Mouse (Mus musculus): ENCODE measurements at regions not wholly inside any gene's neighbourhood (a gene's known extent, or its start where the extent isn't known, plus 50 kb on each side); places are given as distances from the start of the nearest gene placed in this dataset.

DNA sequence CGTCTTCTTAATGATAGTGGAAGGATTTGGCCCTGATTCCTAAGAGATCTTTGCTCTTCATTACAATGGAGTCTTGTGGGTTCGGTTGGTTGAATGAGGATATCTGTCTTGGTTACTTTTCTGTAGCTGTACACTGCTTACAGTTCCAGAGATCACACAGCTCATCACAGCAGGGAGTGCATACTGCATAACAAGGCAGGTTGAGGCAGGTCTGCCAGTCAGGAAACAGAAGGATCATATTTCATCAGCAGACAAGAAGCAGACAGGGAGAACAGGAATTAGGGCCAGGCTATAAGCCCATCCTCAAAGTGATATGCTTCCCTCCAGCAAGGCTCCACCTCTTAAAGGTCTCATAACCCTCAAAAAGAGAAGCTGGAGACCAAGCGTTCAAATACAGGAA lies 150.4 kb downstream of the Otoa start:
- TF ChIP-seq SMC3 (IDR thresholded peaks at IDR 0.05; ENCODE audit: low read depth, low read length) = no peak
- TF ChIP-seq USF1 (IDR thresholded peaks at IDR 0.05; ENCODE audit: low read depth, low read length) = no peak
- TF ChIP-seq CTCF (conservative IDR thresholded peaks at IDR 0.05 in 1 of 2, IDR thresholded peaks at IDR 0.05 in 1 of 2; ENCODE audit: low read depth in 2 of 2, low read length in 2 of 2) = no peak
- TF ChIP-seq NRF1 (IDR thresholded peaks at IDR 0.05; ENCODE audit: low read depth, low read length) = no peak
- TF ChIP-seq EP300 (IDR thresholded peaks at IDR 0.05; ENCODE audit: low read length) = no peak
- TF ChIP-seq HCFC1 (IDR thresholded peaks at IDR 0.05; ENCODE audit: low read depth, low read length) = no peak
- TF ChIP-seq POLR2A (IDR thresholded peaks at IDR 0.05; ENCODE audit: low read depth, low read length) = no peak
- no peak for TF ChIP-seq MEF2A (IDR thresholded peaks at IDR 0.05; ENCODE audit: borderline replicate concordance, low read depth, low read length)
- TF ChIP-seq MYC (IDR thresholded peaks at IDR 0.05; ENCODE audit: low read depth, low read length) = no peak
- TF ChIP-seq MAX (IDR thresholded peaks at IDR 0.05; ENCODE audit: low read length) = no peak
- no peak for TF ChIP-seq JUN (IDR thresholded peaks at IDR 0.05; ENCODE audit: insufficient read depth, low read depth, low read length)
- no peak for TF ChIP-seq POLR2AphosphoS2 (IDR thresholded peaks at IDR 0.05; ENCODE audit: low read depth, low read length)
